Mouse (Mus musculus) urinary bladder, postnatal 25 days (tissue): ENCODE results near the gene C130074G19Rik.

Experiments
- DNase-seq: peaks from one replicate; pipeline ENCODE4 v3.0.0; 2022; ENCODE audit warnings: low spot score

Gene C130074G19Rik

GRCm38 (mm10) chr1:184844326-184845066, 38.5 kb downstream of the C130074G19Rik start:
- DNase-seq: peak; percentile 29

DNA sequence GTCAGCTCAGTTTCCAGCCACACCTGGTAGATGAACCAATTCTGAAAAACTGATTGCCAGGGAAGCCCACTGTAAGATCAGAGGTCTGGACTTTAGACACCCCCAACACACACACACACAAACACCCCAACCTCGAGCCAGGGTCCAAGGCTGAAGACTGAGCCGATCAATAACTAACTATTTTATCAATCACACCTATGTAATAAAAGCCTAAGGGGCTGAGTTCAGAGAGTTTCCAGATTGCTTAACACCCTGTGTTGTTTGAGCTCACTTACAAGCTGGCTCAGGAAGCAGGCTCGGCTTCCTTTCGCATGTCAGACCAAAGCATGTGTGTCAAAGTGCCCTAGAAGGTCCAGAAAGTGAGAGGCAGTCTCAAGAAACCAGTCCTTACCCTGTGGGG, 45.4 kb downstream of the C130074G19Rik start:
- no peak for DNase-seq

GRCm38 (mm10) chr1:184836350-184836749, 46.7 kb downstream of the C130074G19Rik start:
- no peak for DNase-seq

GRCm38 (mm10) chr1:184833499-184833898, 49.5 kb downstream of the C130074G19Rik start:
- no peak for DNase-seq

- no peak for DNase-seq
These were observed 50.8 kb downstream of the C130074G19Rik start for GRCm38 (mm10) chr1:184832211-184832610.

DNA sequence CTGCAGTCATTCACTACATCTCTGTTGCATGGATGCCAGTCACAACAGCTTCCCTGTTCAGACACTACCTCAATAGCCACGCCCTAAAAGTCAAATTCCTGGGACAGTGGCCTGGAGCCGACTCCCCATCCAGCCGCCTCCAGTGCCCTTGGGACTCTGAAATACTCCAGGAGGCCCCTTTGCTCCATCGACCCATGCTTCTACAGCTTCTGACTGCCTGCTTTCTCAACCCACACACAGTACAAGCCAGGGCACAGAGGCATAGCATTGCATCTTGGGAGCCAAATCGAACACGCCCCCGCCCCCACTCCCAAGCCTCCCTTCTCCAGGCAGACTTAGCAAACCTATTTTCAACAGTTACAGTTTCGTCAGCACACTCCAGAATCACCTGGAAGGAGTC, 53.1 kb downstream of the C130074G19Rik start:
- DNase-seq: no peak

- no peak for DNase-seq
These were observed 55.8 kb downstream of the C130074G19Rik start for GRCm38 (mm10) chr1:184827175-184827701.

- peak; percentile 29 for DNase-seq
These were observed 57.9 kb downstream of the C130074G19Rik start for GRCm38 (mm10) chr1:184825093-184825492.

- peak; percentile 90 for DNase-seq
These were observed 58.6 kb downstream of the C130074G19Rik start for GRCm38 (mm10) chr1:184824439-184824851.

DNA sequence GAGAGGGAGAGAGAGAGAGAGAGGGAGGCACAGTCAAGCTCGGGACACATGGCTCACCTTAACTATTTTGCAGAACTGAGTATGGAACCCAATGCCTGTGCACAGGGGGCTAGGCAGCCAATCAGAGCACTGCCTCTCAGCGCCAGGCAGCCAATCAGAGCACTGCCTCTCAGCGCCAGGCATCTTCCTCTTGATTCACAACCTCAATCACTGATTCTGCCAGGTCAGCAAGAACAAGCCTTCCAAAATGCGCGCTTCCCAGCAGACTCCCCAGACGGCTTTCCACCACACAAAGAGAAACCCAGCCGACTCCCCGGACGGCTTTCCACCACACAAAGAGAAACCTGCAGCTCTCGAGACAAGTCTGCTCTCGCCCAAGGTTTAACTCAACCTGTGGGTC, 60.3 kb downstream of the C130074G19Rik start:
- DNase-seq: peak; percentile 12
